Mouse (Mus musculus) forebrain, embryonic 10.5 days (tissue): ENCODE measurements around the gene Drc1. TPM values are rescaled to one million over a fixed set of nuclear protein-coding genes. Genes with fewer than 3 reads are reported as not detected.

Source experiments
- DNase-seq: peaks from one replicate; pipeline ENCODE4 v3.0.0-alpha.2; 2017; ENCODE audit warnings: low spot score; ENCODE audit errors: extremely low spot score
- H3K27ac ChIP-seq: fragments of 300-500 bp; sonication (generic); 2 replicates; pipeline ENCODE4 v1.5.1; 2016; ENCODE audit warnings: mild to moderate bottlenecking
- H3K27me3 ChIP-seq: fragments of 300-500 bp; sonication (generic); 2 replicates; pipeline ENCODE4 v1.6.1; 2016; ENCODE audit warnings: mild to moderate bottlenecking; ENCODE audit not compliant: poor library complexity, severe bottlenecking
- H3K36me3 ChIP-seq: fragments of 300-500 bp; sonication (generic); replicated peaks from 2 replicates; pipeline ENCODE4 v1.6.1; 2016; ENCODE audit warnings: mild to moderate bottlenecking, moderate library complexity
- H3K4me1 ChIP-seq: fragments of 300-500 bp; sonication (generic); 2 replicates; pipeline ENCODE4 v1.6.1; 2016
- H3K4me3 ChIP-seq: fragments of 300-500 bp; sonication (generic); 2 replicates; pipeline ENCODE4 v1.5.1; 2016; ENCODE audit warnings: mild to moderate bottlenecking, moderate library complexity
- H3K9me3 ChIP-seq: fragments of 300-500 bp; sonication (generic); 2 replicates; pipeline ENCODE4 v1.6.1; 2016; ENCODE audit warnings: mild to moderate bottlenecking, moderate library complexity
- WGBS: fragments of 180-500 bp; shearing (Covaris S2); methylation state at CpG from one replicate; pipeline ENCODE4 v1.1.7; 2016; 5-methylcytosine and 5-hydroxymethylcytosine counted together
- polyA plus RNA-seq: library from polyadenylated mRNA; unstranded; fragments of >200 nt; fragmentation: Nextera tagmentation; extraction: Ambion mirVana; gene quantifications from 2 replicates; pipeline ENCODE4 v1.2.1, GENCODE M21; 2016

The Drc1 gene
- 0.28 and 0.48 TPM in 2 replicates for polyA plus RNA-seq

DNA sequence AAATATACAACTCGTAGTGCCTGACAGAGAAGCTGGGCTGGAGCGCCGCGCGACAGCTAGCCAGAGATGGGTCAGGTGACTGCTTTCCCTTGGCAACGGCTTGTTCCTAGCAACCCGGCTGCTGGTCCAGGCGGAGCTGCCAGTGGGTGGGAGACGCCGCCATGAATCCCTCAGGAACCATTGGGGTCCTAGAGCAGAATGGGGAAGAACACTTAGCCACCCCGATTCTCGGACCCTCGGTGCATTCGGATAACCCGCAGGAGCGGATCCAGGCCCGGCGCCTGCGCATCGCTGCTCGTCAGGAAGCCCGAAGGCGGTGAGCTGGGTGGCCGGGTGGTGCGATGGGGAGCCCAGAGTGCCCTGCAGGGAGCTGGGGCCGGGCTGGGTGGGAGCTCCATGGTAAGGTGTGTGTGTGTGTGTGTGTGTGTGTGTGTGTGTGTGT, at the start of gene Drc1:
Drc1 (plus strand) TSS at position 98 of the 442 bp plus-strand sequence.
- Histone ChIP-seq H3K9me3 (peaks cover 11% of the 10 kb centered on the region; the same call in 1 of the 2 replicates), H3K4me3 (peak within 1 kb of the TSS; percentile 63), H3K36me3 (no peaks in the 10 kb centered on the region), H3K27me3 (peaks cover 7% of the 10 kb centered on the region), H3K4me1 (peaks cover 12% of the 10 kb centered on the region), H3K27ac (peak within 1 kb of the TSS; percentile 71)
- peak; percentile 72 for DNase-seq
- under 1% methylated on average over 26 of the region's 26 CpGs for WGBS

GRCm38 (mm10) chr5:30231891-30232270, 49.3 kb upstream of the Drc1 start:
- H3K9me3 ChIP-seq = peaks cover 8% of the 10 kb centered on the region; the same call in 1 of the 2 replicates
- H3K4me1 ChIP-seq = peaks cover 30% of the 10 kb centered on the region
- no peaks in the 10 kb centered on the region for H3K27me3 ChIP-seq
- WGBS = 64% methylated on average over 16 of the region's 16 CpGs
- peak overlapping the region; percentile 86 for H3K4me3 ChIP-seq
- peak overlapping the region; percentile 92 for H3K27ac ChIP-seq
- H3K36me3 ChIP-seq = peaks cover 14% of the 10 kb centered on the region
- DNase-seq = no peak

- no peaks in the 10 kb centered on the region for H3K27me3 ChIP-seq
- peak within 1 kb of the TSS; percentile 92 for H3K27ac ChIP-seq
- peaks cover 30% of the 10 kb centered on the region for H3K4me1 ChIP-seq
- H3K36me3 ChIP-seq = peaks cover 14% of the 10 kb centered on the region
- DNase-seq = peak; percentile 96
- H3K9me3 ChIP-seq = peaks cover 8% of the 10 kb centered on the region; the same call in 1 of the 2 replicates
- H3K4me3 ChIP-seq = peak within 1 kb of the TSS; percentile 86
- 5% methylated on average over 71 of the region's 71 CpGs for WGBS
Measured at GRCm38 (mm10) chr5:30232271-30232971, 48.8 kb upstream of the Drc1 start, which contains the start of gene Selenoi. TSS of gene Selenoi (plus strand) at chr5:30232581.

- DNase-seq = peak; percentile 35
- Histone ChIP-seq H3K9me3 (peaks cover 8% of the 10 kb centered on the region; the same call in 1 of the 2 replicates), H3K27me3 (no peaks in the 10 kb centered on the region), H3K36me3 (peaks cover 17% of the 10 kb centered on the region), H3K4me3 (peak overlapping the region; percentile 86), H3K27ac (peak overlapping the region; percentile 92), H3K4me1 (peaks cover 30% of the 10 kb centered on the region)
- 3% methylated on average over 15 of the region's 15 CpGs for WGBS
Measured at GRCm38 (mm10) chr5:30233042-30233441, 48.1 kb upstream of the Drc1 start.

DNA sequence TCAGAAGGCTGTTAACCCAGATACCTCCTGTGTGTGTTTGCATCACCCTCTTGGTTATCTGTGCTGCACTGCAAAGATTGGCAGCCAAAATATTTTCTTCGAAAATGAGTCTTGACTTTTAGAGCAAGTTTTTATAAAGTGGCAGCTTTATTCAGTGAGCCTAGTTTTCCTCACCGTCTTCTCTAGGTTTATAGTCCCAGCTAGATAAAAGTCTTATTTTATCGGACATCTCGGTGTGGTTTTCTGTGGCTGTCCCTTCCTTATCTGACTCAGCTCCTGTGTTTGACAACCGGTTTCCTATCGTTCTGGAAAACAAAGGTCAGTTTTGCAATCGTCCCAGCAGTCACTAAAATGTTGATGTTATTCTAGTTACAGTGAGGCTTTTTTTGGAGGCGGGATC, 47.2 kb upstream of the Drc1 start:
- Histone ChIP-seq H3K4me1 (peaks cover 30% of the 10 kb centered on the region), H3K4me3 (peak overlapping the region; percentile 86), H3K36me3 (peaks cover 27% of the 10 kb centered on the region), H3K27me3 (no peaks in the 10 kb centered on the region), H3K27ac (no peak overlapping the region), H3K9me3 (peaks cover 8% of the 10 kb centered on the region; the same call in 1 of the 2 replicates)
- 80% methylated on average over 8 of the region's 8 CpGs for WGBS
- no peak for DNase-seq

DNA sequence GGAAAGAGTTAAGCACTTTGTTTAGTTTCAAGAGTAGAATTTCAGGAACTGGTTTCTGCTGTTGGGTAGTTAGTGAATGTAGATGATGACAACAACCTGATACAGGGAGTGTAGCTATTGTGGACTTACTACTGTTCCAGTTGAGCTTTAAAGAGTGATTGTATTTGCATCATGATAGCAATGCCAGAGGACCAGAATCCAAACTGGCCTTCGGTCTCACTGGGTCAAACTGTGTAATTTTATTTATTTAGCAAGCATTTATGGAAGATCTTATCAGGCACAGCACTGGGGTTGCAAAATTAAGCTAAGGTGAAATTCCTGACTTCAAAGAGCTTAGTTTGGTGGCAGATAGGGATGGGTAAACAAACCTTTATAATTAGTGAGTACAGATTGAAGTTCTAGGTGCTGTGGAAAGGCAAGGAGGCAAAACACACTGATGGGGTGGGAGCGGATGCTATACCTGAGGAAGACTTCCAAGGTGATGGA, 45.5 kb upstream of the Drc1 start:
- H3K27ac ChIP-seq = no peak overlapping the region
- 92% methylated on average over 2 of the region's 2 CpGs for WGBS
- H3K4me3 ChIP-seq = no peak overlapping the region
- H3K4me1 ChIP-seq = peaks cover 30% of the 10 kb centered on the region
- no peak for DNase-seq
- peaks cover 7% of the 10 kb centered on the region; the same call in 1 of the 2 replicates for H3K9me3 ChIP-seq
- peaks cover 33% of the 10 kb centered on the region for H3K36me3 ChIP-seq
- no peaks in the 10 kb centered on the region for H3K27me3 ChIP-seq

DNA sequence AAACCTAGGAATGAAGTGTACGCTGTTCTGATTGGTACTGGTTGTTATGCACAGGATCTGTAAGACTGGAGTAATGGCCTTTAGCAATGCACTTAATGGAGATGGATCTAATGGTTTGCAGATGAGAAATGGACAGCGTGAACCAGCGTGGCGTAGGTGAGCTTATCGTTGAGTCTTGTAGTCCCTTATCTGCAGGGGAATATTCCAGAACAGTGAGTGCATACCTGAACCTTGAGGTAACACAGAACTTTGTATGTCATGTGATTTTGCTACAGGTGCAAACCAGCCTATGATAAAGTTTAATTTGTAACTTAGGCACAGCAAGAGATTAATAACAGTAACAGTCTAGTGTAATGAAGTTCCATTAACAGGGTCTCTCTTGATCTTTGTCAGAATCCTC, 42.7 kb upstream of the Drc1 start:
- WGBS = 98% methylated on average over 5 of the region's 5 CpGs
- Histone ChIP-seq H3K27me3 (no peaks in the 10 kb centered on the region), H3K4me1 (peaks cover 17% of the 10 kb centered on the region), H3K4me3 (no peak overlapping the region), H3K27ac (no peak overlapping the region), H3K9me3 (peaks cover 6% of the 10 kb centered on the region; the same call in 1 of the 2 replicates), H3K36me3 (peaks cover 30% of the 10 kb centered on the region)
- no peak for DNase-seq

DNA sequence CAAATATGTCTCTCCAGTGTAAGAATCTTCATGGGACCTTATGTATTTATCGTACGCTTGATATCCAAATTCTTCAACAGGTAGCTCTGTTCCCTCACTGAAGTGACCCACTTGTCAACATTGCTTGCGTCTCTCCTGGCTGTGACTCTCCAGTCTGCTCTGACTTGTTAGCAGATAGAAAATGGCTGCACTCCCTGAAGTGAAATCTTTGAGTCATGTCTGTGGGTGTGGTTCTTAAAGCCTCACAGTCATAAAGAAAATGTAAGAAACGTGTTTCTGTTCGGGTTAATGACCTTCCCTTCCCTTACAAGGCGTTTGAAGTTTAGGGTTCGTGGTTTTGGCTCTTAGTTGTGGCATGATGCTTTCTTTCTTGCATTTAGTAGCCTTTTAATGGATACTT, 40.6 kb upstream of the Drc1 start:
- no peak overlapping the region for H3K27ac ChIP-seq
- H3K27me3 ChIP-seq = no peaks in the 10 kb centered on the region
- H3K36me3 ChIP-seq = peaks cover 30% of the 10 kb centered on the region
- no peak overlapping the region for H3K4me3 ChIP-seq
- no peak for DNase-seq
- H3K9me3 ChIP-seq = peaks cover 6% of the 10 kb centered on the region; the same call in 1 of the 2 replicates
- 0 out of 2 replicates have a peak, but pooled peaks cover 3% of the 10 kb centered on the region for H3K4me1 ChIP-seq
- 93% methylated on average over 7 of the region's 7 CpGs for WGBS

DNA sequence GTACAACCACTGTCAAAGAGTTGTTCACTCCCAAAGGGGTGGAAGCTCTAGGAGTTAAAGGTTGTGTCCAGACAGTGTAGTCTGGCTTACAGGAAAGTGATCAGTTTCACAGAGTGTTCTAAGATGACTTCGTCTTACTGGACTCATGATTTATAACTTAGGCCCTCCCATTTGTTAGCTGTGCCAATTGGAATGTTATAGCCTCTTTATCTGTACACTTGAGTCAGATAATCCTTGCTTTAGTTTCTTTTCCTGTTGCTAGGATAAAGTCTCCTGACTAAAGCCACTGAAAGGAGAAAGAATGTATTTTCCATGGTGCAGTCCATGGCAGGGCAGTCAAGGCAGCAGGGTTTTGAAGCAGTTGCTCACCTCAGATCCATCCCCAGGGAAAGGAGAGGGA, 38.8 kb upstream of the Drc1 start:
- Histone ChIP-seq H3K36me3 (peaks cover 36% of the 10 kb centered on the region), H3K27me3 (no peaks in the 10 kb centered on the region), H3K27ac (no peak overlapping the region), H3K9me3 (peaks cover 6% of the 10 kb centered on the region; the same call in 1 of the 2 replicates), H3K4me3 (no peak overlapping the region), H3K4me1 (0 out of 2 replicates have a peak, but pooled peaks cover 3% of the 10 kb centered on the region)
- DNase-seq = no peak
- 79% methylated on average over 1 of the region's 1 CpGs for WGBS

DNA sequence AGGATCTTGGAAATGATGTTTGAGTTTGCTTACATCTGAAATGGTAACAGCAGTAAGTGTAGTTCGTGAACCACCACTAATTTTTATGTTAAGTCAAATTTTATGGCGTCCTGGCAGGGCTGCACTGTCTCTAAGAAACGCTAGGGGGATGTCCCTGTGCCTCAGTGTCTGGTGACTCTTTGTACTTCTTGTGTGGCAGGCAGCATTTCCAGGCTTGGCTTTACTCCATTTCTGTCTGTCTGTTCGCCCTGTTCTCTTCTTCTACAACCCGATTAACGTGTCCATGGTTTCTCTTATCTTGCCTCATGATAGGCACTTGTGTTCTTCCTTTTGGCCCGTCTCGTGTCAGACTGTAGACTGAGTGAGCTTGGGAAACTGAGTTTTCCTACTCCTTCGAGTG, 37.4 kb upstream of the Drc1 start:
- H3K4me1 ChIP-seq = 0 out of 2 replicates have a peak, but pooled peaks cover 3% of the 10 kb centered on the region
- H3K36me3 ChIP-seq = peaks cover 34% of the 10 kb centered on the region
- 82% methylated on average over 9 of the region's 9 CpGs for WGBS
- DNase-seq = no peak
- H3K9me3 ChIP-seq = peaks cover 6% of the 10 kb centered on the region; the same call in 1 of the 2 replicates
- no peak overlapping the region for H3K4me3 ChIP-seq
- no peaks in the 10 kb centered on the region for H3K27me3 ChIP-seq
- H3K27ac ChIP-seq = no peak overlapping the region

GRCm38 (mm10) chr5:30245861-30246416, 35.2 kb upstream of the Drc1 start:
- Histone ChIP-seq H3K4me1 (0 out of 2 replicates have a peak, but pooled peaks cover 3% of the 10 kb centered on the region), H3K27ac (no peak overlapping the region), H3K27me3 (no peaks in the 10 kb centered on the region), H3K36me3 (peaks cover 29% of the 10 kb centered on the region), H3K9me3 (no peaks in the 10 kb centered on the region), H3K4me3 (no peak overlapping the region)
- no peak for DNase-seq
- WGBS = 96% methylated on average over 9 of the region's 9 CpGs

- no peaks in the 10 kb centered on the region for H3K9me3 ChIP-seq
- H3K4me1 ChIP-seq = no peaks in the 10 kb centered on the region
- H3K27me3 ChIP-seq = no peaks in the 10 kb centered on the region
- WGBS = 98% methylated on average over 1 of the region's 1 CpGs
- no peak overlapping the region for H3K27ac ChIP-seq
- no peak overlapping the region for H3K4me3 ChIP-seq
- peaks cover 41% of the 10 kb centered on the region for H3K36me3 ChIP-seq
- no peak for DNase-seq
Measured at GRCm38 (mm10) chr5:30247666-30248065, 33.5 kb upstream of the Drc1 start.
